Mouse (Mus musculus) CD8-positive naive resting alpha-beta T cell, adult 2 months (primary cell): ENCODE data around the gene Klf16.
"Not testable (repeated sequence)": the region's sequence is repeated elsewhere in the genome, so short reads cannot be mapped to it uniquely, and the experiment has no call there.

ENCODE experiments used
- DNase-seq, 2 experiments: peaks; one replicate each; pipeline ENCODE4 v3.0.0; 2022; ENCODE audit warnings: low read depth in 2 of 2, low spot score in 2 of 2

The Klf16 gene

DNA sequence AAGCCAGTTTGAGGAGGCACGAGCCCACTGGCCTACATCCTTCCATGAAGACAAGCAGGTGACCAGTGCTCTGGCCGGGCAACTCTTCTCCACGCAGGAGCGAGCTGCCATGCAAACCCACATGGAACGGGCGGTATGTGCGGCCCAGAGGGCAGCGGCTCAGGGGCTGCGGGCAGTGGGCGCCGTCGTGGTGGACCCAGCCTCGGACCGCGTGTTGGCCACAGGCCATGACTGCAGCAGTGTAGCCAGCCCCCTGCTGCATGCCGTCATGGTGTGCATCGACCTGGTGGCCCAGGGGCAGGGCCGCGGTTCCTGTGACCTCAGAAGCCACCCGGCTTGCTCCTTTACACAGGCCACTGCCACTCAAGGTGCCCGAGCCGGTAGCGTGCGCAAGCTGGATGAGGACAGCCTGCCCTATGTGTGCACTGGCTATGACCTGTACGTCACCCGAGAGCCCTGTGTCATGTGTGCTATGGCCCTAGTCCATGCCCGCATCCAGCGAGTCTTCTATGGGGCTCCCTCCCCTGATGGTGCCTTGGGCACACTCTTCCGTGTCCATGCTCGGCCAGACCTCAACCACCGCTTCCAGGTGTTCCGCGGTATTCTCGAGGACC is 29.7 kb upstream of the Klf16 start:
- DNase-seq = no peak

DNA sequence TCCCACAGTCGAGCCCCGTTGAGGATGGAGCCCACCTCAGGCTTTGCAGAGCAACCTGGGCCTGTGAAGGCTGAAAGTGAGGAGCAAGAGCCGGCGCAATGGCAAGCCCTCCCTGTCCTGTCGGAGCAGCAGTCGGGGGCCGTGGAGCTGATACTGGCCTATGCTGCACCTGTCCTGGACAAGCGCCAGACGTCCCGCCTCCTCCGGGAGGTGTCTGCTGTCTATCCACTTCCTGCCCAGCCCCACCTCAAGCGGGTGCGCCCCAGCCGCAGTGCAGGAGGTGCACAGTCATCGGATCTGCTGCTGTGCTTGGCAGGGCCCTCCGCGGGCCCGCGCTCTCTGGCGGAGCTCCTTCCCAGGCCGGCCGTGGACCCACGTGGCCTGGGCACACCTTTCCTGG is 29.2 kb upstream of the Klf16 start:
- peak in 1 of 2 experiments; percentile 33 for DNase-seq

DNA sequence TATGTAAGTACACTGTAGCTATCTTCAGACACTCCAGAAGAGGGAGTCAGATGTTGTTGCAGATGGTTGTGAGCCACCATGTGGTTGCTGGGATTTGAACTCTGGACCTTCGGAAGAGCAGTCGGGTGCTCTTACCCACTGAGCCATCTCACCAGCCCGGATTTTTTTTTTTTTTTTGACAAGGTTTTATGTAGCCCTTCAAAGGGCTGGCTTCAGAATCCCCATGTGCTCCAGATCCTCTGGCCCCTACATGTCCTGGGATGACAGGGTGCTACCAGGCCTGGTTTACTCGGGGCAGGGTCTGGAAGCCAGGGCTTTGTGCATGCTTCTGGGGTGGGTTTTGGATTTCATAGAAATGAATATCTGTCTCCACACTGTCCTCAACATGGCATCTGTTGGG is 28.6 kb upstream of the Klf16 start, which contains the start of gene Gm49322:
Gm49322 (plus strand) TSS at position 301 of the 400 bp plus-strand sequence.
- not testable (repeated sequence) for DNase-seq

DNA sequence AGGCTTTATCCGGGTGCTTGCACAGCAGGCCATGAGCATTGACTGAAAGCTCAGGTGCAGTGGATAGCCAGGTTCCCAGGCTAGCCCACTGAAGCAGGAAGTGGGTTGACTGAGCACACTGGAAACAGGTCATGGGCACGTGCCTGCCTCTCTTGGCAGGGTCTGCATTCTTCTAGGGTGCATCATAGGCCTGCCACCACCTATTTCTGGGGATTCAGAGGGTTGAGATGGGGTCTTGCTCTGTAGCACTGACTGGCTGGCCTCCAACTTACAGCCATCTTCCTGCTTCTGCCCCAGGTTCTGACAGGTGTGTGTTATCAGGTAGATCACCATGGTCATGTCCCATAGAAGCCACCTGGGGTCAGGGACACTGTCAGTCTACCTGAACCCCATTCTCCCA is 27.9 kb upstream of the Klf16 start:
- no peak for DNase-seq

DNA sequence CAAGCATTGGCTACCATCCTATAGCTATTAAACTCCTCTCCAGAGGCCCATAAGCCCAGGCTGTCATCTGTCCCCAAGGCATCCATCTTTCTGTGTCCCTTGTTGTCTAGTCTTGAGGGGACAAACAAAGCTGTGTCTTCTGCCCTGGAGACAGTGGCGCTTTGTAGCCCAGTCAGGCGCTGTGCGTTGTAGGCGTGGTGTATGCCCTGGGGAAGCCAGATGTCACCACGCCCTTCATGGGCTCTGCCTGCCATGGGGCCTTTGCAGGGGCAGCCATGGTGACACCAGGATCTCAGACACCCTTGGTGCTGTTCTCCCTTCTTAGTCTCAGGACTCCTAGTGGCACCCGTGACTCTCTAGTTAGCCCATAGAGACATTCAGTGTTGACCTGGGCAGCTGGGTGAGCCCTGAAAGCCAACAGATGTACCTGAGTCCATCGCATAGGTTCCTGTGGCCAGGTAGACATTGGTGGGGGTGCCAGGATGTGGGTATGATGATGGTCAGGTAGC is 26.9 kb upstream of the Klf16 start:
- no peak for DNase-seq

DNA sequence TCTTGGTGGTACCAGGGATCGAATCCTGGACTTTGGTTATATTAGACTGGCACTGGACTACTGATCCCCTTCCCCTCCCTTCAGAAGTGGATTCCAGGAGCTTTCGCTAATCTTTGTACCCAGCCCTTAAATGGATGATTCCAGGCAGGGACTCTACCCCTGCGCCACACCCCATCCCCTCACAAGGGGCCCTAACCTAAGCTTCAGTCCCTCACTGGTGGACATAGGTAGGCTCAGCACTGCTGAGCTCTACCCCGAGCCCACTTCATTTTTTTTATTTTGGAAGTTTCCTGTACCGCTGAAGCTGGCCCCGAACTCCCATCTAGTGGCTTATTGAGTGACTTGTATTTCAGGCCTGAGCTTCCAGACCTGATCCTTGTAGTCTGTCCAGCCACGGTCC is 26.2 kb upstream of the Klf16 start:
- DNase-seq = no peak

DNA sequence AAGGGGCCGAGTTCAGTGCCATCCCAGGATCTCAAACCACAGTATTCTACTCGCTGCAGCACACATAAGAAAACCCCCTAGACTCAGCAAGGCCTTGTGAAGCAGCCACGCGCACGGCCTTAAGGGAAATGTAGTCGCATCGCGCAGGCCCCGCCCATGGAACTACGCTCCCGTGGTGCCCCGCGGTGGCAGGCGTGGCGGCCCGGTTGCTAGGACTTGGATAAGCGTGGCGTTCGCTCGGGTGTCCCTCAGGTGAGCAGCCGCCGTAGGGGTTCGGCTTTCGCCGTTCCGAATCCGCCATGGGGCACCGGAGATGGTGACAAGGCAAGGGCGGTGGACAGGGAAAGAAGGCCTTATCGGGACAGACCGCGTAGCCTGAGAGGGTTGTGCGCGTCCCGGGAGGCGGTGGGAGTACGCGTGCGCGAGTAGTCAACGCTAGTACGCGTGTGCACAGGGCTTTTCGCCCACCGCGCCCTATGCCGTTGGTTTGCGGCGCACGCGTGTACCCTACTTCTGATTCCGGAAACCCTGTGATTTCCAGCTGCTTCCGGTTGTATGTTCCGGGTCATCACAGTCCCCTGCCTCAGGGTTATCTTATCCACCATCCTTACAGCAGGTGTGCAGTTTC is 25.7 kb upstream of the Klf16 start, which contains the start of the genes Scamp4 and Adat3:
Scamp4 (plus strand) TSS at position 175 of the 628 bp plus-strand sequence.
Adat3 (plus strand) TSS at position 183 of the 628 bp plus-strand sequence.
- peak; percentile 92 to 97 for DNase-seq

DNA sequence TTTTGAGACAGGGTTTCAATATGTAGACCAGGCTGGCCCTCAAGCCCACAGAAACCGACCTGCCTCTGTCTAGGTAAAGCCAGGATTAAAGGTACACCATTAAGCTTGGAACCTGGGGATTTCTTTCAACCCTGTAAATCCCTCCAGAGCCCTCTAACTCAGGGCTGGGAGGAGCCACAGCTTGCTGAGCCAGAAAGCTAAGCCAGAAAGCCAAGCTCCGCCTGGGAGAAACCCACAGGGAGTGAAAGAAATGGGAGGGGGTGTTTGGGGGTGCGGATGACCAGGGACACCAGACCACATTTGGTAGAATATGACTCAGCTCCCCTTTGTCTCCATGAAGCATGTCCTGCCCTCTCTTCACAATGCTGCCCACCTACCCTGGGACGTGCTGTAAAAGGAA is 19.2 kb upstream of the Klf16 start:
- DNase-seq = no peak

DNA sequence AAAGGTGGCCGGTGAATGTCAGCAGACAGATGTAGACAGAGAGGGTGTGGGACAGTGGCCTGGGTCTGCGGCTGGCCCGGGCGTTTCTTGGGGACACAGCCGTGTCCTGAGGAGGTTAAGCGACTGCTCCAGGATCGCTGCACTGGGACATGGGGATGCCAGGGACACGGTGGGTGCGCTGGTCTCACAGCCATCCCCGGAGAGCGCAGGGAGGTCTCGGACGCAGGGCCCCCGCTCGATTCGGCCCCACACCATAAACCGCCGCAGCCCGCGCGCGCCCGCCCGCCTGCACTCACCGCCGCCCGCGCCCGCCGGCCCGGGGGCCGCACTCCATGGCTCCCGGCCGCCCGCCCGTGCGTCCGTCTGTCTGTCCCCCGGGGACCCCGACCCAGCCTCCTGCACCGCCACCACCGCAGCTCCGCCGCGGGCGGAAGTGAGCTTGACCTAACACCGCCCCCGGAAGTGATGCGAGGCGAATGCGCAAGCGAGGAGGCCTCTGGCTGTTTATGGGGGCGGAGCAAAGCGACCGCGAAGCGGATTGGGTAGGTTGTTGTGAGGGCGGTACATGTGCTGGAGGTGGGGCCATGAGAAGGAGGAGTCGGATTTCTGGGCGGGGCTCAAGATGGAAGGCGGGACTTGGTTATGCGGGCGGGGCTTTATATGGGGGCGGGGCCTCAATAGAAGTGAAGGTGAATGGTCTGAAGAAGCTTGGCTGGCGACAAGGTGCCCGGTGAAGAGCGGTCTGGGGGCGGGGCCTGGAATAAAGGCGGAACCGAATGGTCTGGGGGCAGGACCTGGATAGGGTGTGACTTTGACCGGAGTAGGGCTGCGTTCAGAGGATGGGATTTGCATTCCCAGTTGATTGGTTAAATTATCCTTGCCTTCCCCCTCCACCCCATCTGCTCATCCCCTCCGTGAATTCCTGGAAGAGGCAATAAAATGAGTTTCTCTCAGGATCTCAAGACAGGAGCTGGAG is 13.0 kb upstream of the Klf16 start, which contains the start of gene Abhd17a:
Abhd17a (minus strand) TSS at position 463 of the 976 bp plus-strand sequence.
- peak; percentile 89 to 92 for DNase-seq

DNA sequence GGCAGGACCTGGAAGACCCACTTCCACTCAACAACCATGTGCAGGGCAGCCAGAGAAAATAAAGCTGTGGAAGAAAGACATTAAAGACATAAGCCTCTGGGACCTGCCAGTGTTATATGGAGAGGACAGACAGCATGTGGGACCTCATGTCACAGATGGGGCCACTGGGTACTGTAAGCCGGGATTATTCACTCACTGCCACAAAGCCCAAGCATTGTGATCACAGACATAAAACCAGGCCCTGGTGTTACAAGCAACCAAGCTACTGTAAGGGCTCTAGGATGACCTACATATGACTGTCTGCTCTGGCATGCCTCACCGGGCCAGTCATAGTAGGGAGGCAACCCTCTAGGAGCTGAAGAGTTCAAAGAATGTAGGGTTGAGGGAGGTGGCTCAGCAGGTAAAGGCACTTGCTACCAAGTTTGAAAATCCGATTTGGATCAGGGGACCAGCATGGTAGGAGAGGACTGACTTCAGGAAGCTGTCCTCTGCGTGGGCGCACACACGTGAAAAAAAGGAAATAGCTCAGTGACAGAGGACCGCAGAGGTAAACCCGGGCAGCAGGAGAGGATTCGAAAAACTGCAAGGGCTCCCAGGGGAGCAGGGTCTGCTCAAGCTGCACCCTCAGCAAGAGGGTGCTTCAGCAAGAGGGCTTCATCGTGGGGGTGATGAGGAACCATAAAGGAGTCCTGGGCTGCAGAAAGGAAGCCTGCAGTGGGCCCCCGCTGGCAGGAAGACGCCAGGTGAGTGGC is 12.2 kb upstream of the Klf16 start:
- peak in 1 of 2 experiments; percentile 29 for DNase-seq

DNA sequence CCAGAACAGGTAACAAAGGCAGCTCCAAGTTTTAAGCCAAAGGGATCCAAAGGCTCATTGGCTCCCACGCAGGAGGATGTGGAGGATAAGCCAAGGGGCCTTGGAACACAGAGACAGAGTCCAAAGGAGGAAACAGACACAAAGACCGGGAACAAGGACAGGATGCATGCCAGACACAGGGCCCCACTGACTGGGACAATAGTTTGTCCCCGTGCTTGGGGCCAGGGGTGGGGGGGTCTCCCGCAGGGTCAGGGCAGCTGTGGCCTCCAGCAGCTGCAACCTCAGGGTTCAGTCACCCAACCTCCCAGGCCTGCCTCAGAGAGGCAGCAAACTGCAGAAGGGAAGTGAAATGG is 10.2 kb upstream of the Klf16 start:
- DNase-seq = no peak

DNA sequence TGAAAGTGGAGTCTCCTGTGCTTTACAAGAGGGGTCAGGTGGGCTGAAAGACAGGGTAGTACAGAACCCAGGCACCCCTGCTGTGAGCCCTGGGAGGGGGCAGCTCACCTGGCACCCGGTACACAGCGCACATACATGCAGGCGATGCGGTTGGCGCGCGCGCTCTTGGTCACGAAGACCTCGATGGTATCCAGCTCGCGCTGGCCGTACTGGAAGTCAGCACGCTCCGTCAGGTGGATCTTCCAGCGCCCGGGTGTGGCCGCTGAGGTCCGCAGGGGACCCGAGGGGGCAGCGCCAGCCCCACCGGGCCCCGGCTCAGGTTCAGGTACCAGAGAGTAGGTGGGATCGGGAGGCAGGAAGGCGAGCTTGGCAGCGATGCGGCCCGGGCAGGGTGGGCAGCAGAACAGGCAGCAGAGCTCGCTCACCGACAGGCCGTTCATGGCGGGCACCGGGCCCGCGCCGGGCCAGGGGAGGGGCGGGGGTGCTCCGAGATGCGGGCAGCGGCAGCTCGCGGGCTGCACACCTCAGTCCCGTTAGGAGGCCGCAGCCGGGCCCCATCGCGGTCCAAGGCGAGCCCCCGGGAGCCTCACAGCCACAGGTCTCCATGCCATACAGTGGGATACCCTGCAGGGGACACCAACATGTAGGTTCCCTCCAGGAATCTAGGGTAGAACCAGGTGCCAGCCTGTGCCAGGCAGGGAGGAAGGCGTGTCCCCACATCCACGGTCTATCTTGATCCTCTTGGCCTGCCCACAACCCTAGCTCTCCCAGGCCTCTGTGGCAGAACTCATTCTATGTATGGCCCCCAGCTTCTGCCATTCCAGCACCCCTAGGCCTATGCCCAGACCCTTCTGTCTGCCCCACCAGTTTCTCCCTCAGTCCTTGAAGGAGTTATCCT is 9.5 kb upstream of the Klf16 start:
- no peak for DNase-seq

DNA sequence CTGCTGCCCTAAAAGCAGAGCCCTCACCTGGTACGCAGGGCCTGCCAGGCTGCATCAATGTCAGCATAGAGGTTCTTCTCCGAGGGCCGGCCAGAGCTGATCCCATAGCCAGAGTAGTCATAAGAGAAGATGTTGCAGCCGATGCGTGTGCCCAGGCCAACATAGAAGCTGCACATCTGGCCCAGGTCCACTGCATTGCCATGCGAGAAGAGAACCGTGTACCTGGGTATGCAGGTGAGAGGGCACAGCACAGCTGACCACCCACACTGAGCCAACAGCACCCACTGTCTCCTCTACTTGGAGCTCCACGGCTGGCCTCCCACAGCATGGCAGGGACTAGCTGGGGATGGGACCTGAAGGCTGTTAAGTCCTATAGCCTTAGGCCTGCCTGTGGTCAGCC is 8.5 kb upstream of the Klf16 start:
- no peak for DNase-seq

DNA sequence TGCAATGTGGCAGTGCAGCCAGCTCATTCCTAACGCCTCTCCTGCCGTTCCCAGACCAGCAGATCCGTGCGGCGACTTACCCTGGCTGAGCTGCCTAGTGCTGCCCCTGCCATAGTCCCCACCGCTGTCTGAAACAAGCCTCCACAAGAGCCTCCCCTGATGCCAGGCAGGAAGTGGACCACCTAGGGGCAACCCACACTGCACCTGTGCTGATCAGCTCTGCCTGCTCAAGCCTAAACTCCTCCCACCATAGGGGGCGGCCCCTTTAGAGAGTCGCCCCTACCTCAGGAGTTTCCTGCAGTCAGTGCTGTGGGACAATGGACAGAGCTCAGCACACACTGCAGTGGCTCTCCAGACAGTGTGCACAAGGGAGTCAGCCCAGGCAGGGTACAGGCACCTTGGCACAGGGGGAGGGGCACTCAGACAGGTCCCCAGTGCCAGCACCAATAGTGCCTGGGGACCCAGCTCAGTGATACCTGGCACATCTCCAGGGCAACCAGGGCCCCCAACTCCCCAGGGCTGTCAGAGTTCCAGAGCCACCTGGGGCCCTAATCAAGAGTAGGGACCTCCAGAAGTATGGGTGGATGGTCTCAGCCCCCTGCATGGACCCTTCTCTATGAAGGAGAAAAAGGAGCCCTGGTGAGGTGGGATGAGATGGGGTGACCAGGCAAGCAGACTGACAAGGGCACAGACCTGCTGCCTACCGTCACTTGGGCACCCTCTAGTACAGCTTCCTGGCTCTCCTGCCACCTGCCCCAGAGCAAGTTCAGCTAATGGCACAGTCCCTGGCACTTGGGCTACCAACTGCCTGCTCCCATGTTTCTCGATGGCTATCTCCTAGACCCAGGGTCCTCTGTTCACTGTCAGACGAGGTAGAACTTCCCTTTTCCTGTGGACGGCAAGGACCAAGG is 7.8 kb upstream of the Klf16 start:
- no peak for DNase-seq

DNA sequence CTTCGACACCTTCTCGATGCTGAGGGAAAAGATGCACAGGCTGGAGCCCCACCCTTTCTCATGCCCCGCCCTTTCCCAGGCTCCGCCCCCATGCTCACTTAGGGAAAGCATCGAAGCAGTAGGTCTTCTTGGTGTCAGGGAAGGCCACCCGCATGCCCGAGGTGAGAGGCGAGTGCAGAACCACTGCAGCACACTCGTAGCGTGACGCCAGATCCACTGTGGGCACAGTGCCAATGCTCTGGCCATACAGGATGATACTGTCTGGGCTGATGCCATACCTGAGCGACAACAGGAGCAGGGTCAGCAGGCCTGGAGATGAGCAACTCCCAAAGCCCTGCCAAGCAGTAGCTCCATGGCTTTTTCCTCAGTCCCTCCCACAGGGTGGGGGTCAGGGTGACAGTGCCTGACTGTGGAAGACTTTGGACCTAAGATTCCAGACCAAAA is 6.9 kb upstream of the Klf16 start:
- no peak for DNase-seq

DNA sequence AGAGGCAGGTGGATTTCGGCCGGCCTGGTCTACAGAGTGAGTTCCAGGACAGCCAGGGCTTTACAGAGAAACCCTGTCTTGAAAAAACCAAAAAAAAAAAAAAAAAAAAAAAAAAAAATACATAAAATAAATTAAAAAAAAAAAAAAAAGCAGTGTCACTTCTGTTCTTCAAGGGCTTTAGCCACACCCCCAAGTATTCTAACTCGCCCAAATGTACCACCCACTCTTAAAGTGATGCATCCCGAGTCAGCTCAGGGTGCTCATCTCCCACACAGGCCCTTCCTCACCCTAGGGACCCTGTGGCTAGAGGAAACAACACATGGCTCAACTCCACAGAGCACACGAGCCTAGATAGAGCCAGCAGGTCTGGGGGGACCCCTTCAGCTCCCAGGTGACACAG is 5.9 kb upstream of the Klf16 start:
- DNase-seq = no peak

DNA sequence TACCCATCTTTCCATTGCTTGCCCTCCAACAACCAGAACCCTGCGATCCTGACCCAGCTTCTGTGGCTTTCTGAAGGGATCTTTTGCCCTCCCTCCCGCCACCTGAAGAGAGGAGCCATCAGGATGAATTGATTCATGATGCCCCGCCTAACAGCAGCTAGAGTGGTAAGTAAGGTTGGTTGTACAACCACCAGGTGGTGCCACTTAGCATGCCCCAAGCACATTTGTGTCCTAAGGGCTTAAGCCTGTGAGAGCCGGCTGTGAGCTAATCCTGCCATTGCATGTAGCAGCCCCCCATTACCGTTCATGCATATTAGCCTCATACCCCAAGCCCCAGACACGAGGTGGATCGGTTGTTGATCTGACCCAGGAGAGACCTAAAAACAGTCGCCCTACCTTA is 1.8 kb upstream of the Klf16 start:
- DNase-seq = peak; percentile 69 to 78

DNA sequence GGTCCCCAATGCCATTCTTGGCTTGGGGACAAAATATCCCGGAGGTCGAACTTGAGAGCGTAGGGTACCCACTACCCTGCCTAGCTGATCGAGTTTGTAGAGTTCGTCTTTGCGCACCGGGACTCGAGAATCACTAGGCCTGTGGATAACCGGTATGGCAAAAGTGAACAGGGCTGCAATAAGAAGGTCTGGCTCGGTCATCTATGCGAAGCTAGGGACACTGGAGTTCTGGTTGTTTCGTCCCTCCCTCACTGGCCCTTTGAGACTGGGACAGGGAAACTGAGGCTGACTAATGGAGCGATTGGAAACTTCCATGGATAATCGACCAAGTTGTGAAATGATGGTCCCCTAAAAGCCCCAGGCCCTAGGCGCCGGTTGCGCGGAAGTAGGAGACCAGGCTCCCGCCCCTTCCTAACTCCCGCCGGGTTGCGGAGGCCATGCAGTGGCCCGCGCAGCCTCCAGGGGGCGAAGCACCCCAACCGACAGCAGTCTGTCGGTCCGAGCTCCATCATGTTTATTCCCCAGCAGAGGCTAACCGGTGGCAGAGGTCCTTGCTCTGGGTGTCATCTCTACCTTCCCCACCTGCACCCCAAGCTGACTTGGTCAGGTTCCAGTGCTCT is 1.1 kb upstream of the Klf16 start:
- peak; percentile 77 to 84 for DNase-seq
